Mouse (Mus musculus) lung, adult 18-20 months (tissue): ENCODE data around the gene Plxna2.

Experiments
- DNase-seq, 2 experiments: peaks; one replicate each; pipeline ENCODE4 v3.0.0; 2022; ENCODE audit warnings: mixed read lengths in 2 of 2

The Plxna2 gene

GRCm38 (mm10) chr1:194665715-194666114, 47.7 kb downstream of the Plxna2 start:
- DNase-seq: no peak

- DNase-seq: peak in 1 of 2 experiments; percentile 20
These were observed 53.9 kb downstream of the Plxna2 start for GRCm38 (mm10) chr1:194671783-194672524.

- no peak for DNase-seq
These were observed 54.5 kb downstream of the Plxna2 start for GRCm38 (mm10) chr1:194672525-194672894.

GRCm38 (mm10) chr1:194673229-194673628, 55.2 kb downstream of the Plxna2 start:
- no peak for DNase-seq

GRCm38 (mm10) chr1:194675106-194675890, 57.3 kb downstream of the Plxna2 start:
- DNase-seq: no peak

GRCm38 (mm10) chr1:194675891-194676200, 57.8 kb downstream of the Plxna2 start:
- DNase-seq: peak in 1 of 2 experiments; percentile 28

- peak in 1 of 2 experiments; percentile 17 for DNase-seq
These were observed 59.9 kb downstream of the Plxna2 start for GRCm38 (mm10) chr1:194677878-194678277.

GRCm38 (mm10) chr1:194679147-194679546, 61.1 kb downstream of the Plxna2 start:
- DNase-seq: no peak

DNA sequence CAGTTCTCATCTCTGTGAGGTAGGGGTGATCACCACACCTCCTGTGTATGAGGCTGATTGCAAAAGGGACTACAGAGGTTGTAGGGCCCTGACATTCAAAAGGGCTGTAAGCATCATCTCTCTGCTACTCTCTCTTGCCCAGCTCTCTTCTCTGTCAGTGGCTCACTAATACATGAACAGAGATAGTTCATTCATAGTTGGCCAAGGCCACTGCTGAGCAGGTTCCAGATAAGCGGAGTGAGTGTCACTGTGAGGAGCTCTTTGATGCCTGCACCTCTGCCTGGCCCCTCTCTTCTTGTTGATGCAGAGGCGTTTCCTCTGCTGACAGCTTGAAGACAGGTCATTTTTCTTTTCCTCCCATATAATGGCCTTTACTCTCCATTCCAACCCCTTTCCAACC, 62.1 kb downstream of the Plxna2 start:
- DNase-seq: no peak

DNA sequence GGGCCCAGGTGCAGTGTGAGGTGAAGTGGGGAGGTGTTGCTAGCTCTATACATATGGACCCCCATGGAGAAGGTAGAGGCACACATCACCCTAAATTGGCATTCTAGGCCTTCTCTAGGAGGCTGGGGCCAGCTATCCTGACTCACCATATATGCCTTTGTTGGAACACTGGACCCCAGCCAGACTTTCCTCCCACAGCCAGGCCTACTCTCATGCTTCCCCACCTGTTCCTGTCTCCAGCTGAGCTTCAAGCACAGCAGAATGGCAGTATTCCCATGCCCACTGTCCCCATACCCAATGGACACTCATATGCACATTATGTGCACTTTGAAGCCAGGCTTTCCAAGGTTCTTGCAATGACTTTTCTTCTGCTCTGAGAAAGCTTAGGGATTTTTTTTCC, 64.0 kb downstream of the Plxna2 start:
- no peak for DNase-seq

DNA sequence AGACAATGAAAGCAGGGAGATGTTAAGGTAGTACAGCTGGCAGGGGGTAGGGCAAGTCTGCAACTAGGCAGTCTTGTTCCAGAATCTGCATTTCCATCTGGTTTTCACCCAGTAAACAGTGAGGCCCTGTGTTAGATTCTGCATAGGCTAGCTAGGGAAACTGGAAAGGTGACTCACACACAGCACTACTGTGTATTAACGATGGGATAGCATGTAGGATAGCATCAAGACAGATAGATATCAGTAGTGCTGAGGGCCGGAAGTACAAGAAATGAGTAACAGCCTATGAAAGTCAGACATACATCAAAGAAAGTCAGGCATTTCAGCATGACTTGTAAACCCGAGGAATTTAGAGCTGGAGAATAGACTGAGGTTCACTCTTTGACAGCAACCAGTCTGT, 65.1 kb downstream of the Plxna2 start:
- DNase-seq: no peak

GRCm38 (mm10) chr1:194685896-194686295, 67.9 kb downstream of the Plxna2 start:
- DNase-seq: no peak

GRCm38 (mm10) chr1:194687746-194688145, 69.7 kb downstream of the Plxna2 start:
- no peak for DNase-seq

- DNase-seq: no peak
These were observed 70.1 kb downstream of the Plxna2 start for GRCm38 (mm10) chr1:194688161-194688560.

DNA sequence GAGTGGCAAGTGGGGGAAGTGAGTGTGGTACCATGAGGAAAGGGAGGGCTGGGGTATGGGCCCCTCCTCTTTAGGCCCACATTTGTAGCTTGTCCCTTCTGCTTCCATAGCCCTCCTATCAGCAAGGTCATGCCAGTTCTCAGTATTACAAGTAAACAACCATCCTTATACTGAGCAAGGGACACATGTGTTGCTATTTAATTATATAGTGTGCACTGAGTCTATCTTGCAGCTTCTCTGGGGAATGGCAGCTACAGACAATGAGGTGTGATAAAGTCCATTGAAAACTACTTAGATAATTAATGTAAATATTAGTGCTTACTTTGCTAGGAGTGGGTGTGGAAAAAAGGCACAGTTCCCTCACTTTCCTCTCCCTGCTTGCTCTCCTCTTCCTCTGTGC, 75.0 kb downstream of the Plxna2 start:
- DNase-seq: no peak

DNA sequence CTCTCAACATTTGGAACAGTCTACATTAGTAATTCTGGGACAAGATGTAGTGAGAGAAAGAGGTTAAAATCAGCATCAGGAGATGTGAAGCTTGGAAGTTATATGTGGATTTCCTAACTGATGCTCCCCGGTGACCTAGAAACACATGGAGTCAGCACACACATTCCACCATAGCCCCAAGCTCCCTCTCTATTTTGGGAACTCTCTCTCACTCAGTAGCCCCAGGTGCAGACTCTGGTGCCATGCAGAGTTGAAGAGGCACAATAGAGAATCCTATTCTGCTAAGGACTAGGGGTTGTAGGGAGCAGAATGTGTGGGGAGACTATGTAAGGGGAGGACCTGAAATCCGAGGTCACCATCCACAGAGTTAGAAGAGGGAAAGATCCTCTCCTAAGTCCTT, 75.5 kb downstream of the Plxna2 start:
- no peak for DNase-seq

- no peak for DNase-seq
These were observed 76.8 kb downstream of the Plxna2 start for GRCm38 (mm10) chr1:194694805-194695204.

DNA sequence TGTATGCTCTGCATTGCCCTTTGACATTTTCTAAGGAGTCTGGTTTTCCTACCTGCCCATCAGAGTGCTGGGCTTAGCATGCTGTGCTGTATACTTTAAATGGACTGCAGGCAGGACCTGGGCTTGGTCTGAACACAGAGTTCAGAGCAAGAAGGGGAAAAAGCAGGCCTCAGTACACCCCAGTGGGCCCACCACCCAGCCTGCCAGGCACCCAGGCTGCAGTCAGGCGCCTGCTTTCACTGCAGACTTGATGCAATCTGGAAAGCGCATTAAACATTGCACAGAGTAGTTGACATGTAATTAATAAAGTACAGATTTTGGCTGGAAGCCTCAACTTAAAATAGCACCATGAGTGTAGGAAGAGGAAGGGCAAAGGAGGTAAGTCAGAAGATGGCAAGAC, 79.4 kb downstream of the Plxna2 start:
- no peak for DNase-seq

GRCm38 (mm10) chr1:194699321-194699720, 81.3 kb downstream of the Plxna2 start:
- DNase-seq: no peak

DNA sequence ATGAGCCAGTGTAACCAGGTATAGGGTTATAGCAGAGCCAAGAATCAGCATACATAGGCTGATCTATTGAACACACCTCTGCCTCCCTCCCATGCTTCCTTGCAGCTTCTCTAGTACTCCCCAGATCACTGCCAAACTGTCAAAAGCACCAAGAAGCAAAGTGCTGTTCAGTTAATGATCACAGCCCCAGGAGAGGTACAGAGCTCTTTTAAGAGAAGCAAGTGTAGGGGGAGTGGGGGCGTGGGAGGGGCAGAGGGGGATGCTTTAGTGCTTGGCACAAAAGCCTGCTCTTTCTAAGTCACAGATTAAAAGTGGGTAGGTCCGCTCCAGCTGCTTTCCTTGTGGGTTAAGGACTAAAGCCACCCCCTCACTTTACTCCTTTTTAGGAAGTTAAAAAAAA, 85.2 kb downstream of the Plxna2 start:
- no peak for DNase-seq

DNA sequence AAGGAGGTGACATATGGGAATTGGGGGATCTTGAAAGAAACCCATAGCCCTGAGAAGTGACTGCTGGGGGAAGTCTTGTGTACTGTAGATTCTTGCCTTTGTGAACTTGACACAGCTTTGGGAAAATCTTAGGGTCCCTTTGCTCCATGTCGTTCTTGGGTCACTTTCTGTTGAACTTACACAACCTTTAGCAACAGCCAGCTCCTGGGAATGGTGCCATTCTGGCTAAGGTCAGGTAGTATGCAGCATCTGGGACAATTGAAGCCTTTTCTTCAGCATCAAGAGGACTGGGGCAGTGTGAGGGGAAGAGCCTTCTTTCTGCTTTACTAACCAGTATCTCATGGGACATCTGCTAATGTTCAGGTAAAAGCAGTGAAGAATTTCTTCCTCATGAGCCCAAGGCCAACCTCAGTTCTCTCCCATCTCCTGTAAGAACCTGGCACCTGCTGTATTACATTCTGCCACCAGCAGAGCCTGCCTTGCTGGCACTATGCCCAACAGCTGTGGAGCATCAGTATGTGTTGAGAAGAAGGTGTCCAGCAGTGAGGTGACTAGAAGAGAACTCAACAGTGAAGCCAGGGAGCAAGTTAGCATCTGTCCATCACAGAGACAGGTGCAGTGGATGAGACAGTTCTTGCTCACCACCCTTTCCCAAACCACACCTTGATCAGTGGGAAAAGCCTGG, 86.3 kb downstream of the Plxna2 start:
- DNase-seq: no peak

- DNase-seq: no peak
These were observed 88.5 kb downstream of the Plxna2 start for GRCm38 (mm10) chr1:194706566-194706965.

DNA sequence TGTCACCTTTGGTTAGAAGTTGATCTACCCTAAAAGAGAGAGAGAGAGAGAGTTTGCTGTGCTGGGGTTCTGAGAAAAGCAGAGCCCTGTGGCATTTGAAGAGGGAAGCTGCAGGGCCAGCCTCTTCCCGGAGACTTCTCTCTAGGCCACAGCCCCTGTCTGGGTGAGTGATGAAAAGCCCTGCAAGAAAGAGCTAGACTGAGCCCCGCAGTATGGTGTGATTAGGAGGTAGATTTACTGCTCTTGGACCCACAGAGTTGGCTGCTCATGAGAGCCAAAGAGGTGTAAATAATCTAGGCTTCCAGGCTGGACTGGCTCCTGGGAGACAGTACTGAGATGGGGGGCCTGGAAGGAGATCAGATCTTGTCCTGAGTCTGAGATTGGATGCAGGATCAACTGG, 94.4 kb downstream of the Plxna2 start:
- DNase-seq: no peak
